Mouse (Mus musculus): ENCODE results near the gene 4933421I07Rik. TPM values are rescaled to one million over a fixed set of nuclear protein-coding genes. Genes with fewer than 3 reads are reported as not detected.

The 4933421I07Rik gene
- total RNA-seq (2023): not detected

DNA sequence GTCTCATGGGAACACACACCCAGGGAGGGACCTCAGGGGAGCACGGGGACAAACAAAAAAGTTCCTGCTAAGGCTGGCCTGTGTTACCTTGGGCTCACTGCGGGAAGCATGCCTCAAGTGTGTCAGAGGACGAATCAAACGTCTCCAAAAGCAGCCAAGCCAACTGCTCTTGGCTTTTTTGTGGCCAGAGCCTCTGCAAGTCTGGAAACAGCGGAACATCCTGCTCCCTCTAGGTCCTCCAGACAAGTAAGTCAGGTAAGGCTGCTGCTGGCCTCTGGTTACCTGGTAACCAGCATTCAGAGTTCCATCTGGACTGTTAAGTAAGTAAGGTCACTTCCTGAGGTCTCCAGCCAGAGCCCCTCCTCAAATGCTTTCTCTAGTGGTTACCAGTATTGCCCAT lies at the start of gene 4933421I07Rik:
Gene 4933421I07Rik, minus strand, starts transcription at position 271 of the 400 bp plus-strand sequence.

Other genes starting within 250 kb of the 4933421I07Rik start
- gene Vmn2r61, start 188.1 kb downstream of the 4933421I07Rik start, total RNA-seq (2023): not detected
- 10 to 100 TPM; 27.6 to 32.1 TPM for gene Zfp141, start 57.6 kb upstream of the 4933421I07Rik start, total RNA-seq (2023)
- gene Gm21028, start 130.5 kb upstream of the 4933421I07Rik start, total RNA-seq (2023): not detected
- not detected for gene Zfp977, start 144.4 kb upstream of the 4933421I07Rik start, total RNA-seq (2023)
- gene Zfp976, start 194.5 kb upstream of the 4933421I07Rik start, total RNA-seq (2023): 1 to 10 TPM; 2.4 to 2.8 TPM
- 1 to 10 TPM; 4.4 to 4.5 TPM for gene Zfp975, start 244.6 kb upstream of the 4933421I07Rik start, total RNA-seq (2023)

Data from B cell, adult 67 days (primary cell).